Mouse (Mus musculus) T-helper 1 cell (primary cell): ENCODE results near the gene Oasl2.
"Not testable (repeated sequence)": the region's sequence is repeated elsewhere in the genome, so short reads cannot be mapped to it uniquely, and the experiment has no call there.

ENCODE experiments used
- in situ Hi-C: fragments of 300-600 bp; cut with MboI, MseI; formaldehyde crosslinking; loops from one replicate; pipeline ENCODE4 v1.15.1; 2025; ENCODE audit warnings: high pct_unique_total_duplicates

Oasl2 gene

GRCm38 (mm10) chr5:114896688-114897373 lies at the start of gene Oasl2:
Oasl2 (plus strand) TSS chr5:114896936.
- in situ Hi-C loops: no loop called here

DNA sequence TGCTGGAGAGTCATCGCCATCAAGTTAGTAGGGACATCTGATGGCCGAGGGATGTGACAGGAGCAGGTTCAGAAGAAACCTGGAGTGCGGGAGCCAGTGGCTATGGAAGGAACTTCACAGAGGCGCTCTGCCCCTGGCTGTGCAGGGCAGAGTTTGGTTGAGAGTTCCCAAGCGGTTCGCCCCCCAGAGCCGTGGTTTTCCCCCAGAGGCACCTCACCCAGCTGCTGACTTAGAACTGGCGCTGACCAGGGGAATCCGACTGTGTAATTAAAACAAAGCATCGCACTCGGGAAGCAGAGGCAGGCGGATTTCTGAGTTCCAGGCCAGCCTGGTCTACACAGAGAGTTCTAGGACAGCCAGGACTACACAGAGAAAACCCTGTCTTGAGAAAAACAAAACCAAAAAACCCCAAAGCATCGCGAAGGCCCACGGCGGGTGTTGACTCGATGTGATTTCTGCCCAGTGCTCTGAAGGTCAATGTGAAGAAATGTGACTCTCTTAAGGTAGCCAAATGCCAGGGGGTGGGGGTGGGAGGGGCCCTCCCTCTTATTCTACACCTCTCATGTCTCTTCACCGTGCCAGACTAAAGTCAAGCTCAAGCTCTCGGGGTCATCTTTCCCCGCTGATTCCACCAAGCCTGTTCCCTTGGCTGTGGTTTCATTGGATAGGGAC lies 45.0 kb upstream of the Oasl2 start:
- in situ Hi-C loops: loop anchor here (5.0 kb wide), 1 partner anchor 1509 kb away; no protein-coding TSS in a partner anchor

DNA sequence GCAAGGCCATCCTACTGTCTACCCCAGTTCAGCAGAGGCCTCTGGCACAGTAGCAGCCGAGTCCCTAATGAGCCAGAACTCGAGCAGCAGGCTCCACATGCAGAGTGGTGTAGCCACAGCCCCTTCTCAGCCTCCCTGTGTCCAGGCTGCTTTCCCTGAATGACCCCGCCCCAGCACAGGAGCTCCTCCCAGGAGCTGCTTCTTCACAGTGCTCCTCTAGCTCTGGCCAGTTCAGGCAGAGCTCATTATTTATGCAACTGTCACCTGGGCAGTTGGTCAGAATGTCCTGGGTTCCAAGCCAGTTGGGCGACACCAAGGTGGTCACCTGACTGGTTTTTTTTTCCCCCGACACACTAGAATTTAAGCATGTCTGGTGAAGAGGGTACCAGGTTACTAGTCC lies 43.4 kb upstream of the Oasl2 start, which contains the start of gene 4930519G04Rik:
Gene 4930519G04Rik (plus strand): TSS at position 301 of the 400 bp plus-strand sequence.
- in situ Hi-C loops: loop anchor here (5.0 kb wide), 1 partner anchor 1511 kb away; no protein-coding TSS in a partner anchor

DNA sequence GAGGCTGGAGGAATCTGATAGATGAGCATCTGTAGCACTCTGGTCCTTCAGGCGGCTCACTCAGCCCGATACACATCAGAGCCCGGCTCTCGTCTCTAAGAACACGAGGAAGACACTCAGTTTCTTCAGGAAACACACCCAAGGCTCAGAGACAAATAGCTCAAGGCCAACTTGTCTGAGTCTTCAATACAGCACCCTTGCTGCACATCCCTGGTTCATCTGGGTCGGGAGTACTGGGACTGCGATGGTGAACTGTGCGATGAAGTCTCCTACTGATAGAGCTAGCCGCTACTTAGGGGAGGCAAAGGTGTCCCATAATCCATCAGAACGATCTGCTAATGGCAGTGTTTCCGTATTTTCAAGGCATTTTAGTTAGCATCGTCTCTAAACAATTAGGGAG lies 38.2 kb upstream of the Oasl2 start, which contains the start of gene Gm9936:
Gene Gm9936 (minus strand): TSS at position 101 of the 400 bp plus-strand sequence.
- in situ Hi-C loops: no loop called here

DNA sequence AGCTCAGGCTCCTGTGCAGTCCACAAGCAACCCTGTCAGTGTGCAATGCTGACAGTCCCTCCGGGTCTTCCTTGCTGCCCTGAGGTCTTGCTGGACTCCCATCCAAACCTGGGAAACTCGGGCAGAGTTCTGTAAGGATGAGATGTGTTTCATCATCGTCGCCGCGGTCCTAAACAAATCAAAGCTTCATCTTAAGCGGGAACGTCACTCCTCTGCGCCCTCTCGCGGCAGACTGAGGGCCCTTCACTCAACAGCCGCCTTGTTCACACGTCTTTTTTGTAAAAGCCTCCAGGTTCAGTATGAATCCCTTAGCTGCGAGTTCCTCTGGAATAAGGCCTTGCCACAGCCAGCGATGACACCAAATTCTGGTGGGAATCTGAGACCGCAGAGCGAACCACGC lies 37.5 kb upstream of the Oasl2 start:
- in situ Hi-C loops: no loop called here

GRCm38 (mm10) chr5:114861730-114862129 lies 35.0 kb upstream of the Oasl2 start:
- in situ Hi-C loops: no loop called here

DNA sequence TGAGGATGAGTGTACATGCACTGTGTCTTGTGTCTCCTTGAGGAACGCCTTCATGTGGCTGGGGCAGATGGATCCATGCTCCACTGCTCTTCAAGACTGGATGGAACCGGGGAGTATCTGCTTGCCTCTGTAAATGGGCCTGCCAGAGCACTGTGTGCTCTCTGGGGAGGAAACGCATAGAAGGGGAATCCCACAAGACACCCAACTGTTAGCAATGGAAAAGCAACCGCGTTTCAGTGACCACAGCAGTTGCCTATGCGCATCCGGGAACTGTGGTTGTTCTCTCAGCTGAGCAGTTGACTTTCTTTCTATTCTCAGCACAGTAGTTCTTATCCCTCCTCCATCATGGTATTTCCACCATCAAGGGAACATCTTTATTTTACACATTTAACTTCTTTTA lies 31.9 kb upstream of the Oasl2 start:
- in situ Hi-C loops: no loop called here

GRCm38 (mm10) chr5:114865279-114865678 lies 31.5 kb upstream of the Oasl2 start:
- in situ Hi-C loops: no loop called here

- in situ Hi-C loops: no loop called here
Measured at GRCm38 (mm10) chr5:114875858-114876257, 20.9 kb upstream of the Oasl2 start.

DNA sequence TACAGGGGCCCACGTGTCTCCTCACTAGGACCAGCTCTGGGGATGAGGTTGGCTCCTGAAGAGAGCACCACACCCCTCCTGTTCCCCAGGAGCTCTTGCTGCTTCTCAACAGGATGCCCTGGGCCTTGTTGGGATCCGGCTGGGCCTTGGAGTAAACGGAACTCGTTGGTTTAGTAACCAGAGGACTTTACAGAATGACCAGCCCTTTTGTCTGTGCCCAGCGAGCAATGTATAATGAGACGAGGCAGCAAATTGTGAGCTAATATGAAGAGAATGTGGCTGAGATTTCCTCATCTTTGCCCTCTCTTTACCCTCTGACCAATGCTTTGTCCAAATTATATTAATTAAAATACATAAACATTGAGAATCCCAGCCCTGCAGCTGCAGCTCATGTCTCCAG lies 20.4 kb upstream of the Oasl2 start:
- in situ Hi-C loops: no loop called here

GRCm38 (mm10) chr5:114877487-114877886 lies 19.2 kb upstream of the Oasl2 start:
- in situ Hi-C loops: no loop called here

GRCm38 (mm10) chr5:114879399-114879798 lies 17.3 kb upstream of the Oasl2 start:
- in situ Hi-C loops: no loop called here

- in situ Hi-C loops: not testable (repeated sequence)
Measured at GRCm38 (mm10) chr5:114882319-114882718, 14.4 kb upstream of the Oasl2 start.

GRCm38 (mm10) chr5:114883022-114883421 lies 13.7 kb upstream of the Oasl2 start:
- in situ Hi-C loops: no loop called here

DNA sequence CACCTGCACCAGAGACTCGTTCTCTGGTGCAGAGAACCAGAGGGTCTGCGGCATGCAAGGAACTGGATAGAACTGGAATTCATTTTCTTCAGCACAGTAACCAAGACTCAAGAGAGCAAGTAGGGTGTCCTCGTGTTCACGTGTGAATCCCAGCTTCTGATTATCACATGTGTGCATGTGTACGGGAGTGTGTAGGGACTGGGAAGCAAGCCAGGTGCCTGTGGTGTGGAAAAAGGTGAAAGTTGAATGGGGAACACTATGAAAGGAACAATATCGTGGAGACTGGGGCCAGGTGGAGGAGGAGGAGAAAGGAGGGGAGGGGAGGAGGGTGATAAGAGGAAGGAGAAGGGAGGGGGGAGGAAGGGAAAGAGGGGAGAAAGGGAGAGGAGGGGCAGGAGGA lies 9.9 kb upstream of the Oasl2 start:
- in situ Hi-C loops: no loop called here

GRCm38 (mm10) chr5:114888995-114889394 lies 7.7 kb upstream of the Oasl2 start:
- in situ Hi-C loops: no loop called here

DNA sequence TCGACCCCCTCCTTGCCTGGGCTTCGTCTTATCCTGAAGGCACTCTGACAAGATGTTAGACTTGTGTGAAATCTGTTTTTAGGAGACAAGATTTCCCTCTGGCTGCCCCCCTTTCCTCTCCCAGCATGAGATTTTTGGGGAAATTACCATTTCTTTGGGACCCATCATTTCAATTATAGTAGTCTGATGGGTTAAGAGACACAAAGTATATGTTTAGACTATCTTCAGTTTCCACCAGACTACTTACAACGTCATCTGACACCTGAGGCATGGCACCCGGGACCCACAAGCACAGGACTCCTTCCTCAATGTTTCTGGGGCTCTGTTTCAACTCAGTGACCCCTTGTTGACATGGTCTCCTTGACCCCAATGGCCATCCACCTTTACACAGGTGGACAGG lies 1.2 kb upstream of the Oasl2 start:
- in situ Hi-C loops: no loop called here

DNA sequence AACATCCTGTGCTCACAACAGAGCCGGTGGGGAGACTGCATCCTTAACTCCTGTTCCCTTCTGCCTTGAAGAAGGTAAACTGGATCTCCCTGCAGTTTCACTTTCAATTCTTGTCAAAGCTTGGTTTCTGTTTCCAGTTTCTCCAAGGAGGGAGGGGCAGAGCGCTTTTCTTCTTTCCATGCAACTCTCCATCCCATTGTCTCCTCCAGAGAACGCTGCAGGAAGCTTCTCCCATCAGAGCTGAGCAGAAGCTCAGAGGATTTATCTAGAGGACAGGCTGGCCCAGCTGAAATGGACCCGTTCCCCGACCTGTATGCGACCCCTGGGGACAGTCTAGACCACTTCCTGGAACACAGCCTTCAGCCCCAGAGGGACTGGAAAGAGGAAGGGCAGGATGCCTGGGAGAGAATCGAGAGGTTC lies 648 bp downstream of the Oasl2 start:
- in situ Hi-C loops: no loop called here

- in situ Hi-C loops: no loop called here
Measured at GRCm38 (mm10) chr5:114898857-114899256, 2.1 kb downstream of the Oasl2 start.

DNA sequence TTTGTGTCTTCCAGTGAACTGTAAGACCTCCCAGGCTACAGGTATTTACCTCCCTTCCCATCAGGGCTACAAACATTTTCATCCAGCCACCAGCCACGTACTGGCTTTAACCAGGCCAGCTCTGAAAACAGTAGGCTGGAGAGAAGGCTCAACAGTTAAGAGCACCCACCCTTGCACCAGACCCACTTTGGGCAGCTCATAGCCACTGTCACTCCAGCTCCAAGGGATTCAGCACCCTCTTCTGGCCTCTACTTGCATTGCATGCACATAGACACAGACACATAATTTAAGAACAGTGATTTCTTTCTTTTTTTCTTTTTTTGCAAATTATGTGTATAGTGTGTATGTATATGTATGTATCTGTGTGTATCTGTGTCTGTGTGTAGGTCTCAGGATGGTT lies 5.7 kb downstream of the Oasl2 start:
- in situ Hi-C loops: no loop called here

DNA sequence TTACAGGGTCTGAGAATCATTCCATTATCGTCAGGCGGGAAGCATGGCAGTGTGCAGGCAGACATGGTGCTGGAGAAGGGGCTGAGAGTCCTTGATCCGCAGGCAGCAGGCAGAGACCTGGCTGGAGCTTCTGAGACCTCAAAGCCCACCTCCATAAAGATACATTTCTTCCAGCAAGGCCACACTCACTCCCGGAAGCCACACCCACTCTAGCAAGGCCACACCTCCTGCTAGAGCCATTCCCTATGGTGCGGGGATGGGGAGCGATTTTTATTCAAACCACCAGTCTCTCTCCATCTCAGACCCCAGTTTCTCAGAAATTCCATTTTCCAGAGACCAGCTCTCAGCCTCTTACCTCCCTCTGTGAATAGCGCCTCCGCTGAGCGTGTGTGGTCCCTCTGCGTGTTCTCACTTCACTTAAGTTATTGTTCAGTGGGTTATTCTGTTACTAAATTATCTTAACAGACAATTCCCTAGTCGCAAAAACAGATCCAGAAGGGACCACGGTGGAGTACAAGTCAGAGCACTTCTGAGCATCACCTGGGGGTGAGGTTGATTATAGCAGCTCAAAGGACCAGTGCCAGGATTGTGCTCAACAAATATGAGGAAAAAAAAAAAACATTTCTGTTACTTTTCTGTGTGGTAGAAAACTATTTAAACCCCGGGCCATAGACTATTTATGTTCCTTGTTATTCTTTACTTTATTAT lies 12.0 kb downstream of the Oasl2 start:
- in situ Hi-C loops: no loop called here

DNA sequence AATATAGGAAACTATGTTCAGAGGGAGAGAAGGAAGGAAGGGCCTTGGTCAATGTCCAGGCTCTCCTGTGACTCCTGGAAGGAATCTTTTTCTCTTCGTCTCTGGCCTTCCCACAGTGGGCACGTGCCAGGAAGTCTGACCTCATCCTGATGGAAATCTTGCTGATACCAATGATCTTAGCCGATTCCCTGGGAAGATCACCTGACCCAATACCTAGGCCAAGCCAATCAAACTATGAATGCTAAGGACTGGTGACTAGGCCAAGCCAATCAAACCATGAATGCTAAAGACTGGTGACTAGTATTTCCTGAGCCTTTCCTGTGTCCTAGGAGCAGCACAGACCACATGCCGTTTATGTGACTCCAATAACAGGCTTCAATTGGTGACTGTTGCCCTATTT lies 16.9 kb downstream of the Oasl2 start:
- in situ Hi-C loops: no loop called here
